Mouse (Mus musculus) heart, embryonic 12.5 days (tissue): ENCODE measurements around the gene Txndc15. TPM values are rescaled to one million over a fixed set of nuclear protein-coding genes. Genes with fewer than 3 reads are reported as not detected.
"Not testable (repeated sequence)": the region's sequence is repeated elsewhere in the genome, so short reads cannot be mapped to it uniquely, and the experiment has no call there.

Source experiments
- ATAC-seq: fragments of 200-750 bp; cut with Nextera tagmentation; 2 replicates; pipeline ENCODE4 v1.8.0; 2017; ENCODE audit warnings: moderate TSS enrichment, moderate library complexity; ENCODE audit not compliant: insufficient number of reproducible peaks, low FRiP score
- H3K27ac ChIP-seq: fragments of 300-500 bp; sonication (generic); 2 replicates; pipeline ENCODE4 v1.5.1; 2016; ENCODE audit warnings: mild to moderate bottlenecking, moderate library complexity; ENCODE audit not compliant: poor library complexity, severe bottlenecking
- H3K27me3 ChIP-seq: fragments of 300-500 bp; sonication (generic); replicated peaks from 2 replicates; pipeline ENCODE4 v1.6.1; 2016; ENCODE audit warnings: mild to moderate bottlenecking, moderate library complexity
- H3K36me3 ChIP-seq: fragments of 300-500 bp; sonication (generic); 2 replicates; pipeline ENCODE4 v1.6.1; 2016; ENCODE audit warnings: mild to moderate bottlenecking, moderate library complexity
- H3K4me1 ChIP-seq: fragments of 300-500 bp; sonication (generic); replicated peaks from 2 replicates; pipeline ENCODE4 v1.6.1; 2016; ENCODE audit warnings: mild to moderate bottlenecking
- H3K4me2 ChIP-seq: fragments of 300-500 bp; sonication (generic); 2 replicates; pipeline ENCODE4 v1.6.1; 2016; ENCODE audit warnings: mild to moderate bottlenecking, moderate library complexity
- H3K4me3 ChIP-seq: fragments of 300-500 bp; sonication (generic); 2 replicates; pipeline ENCODE4 v1.5.1; 2016; ENCODE audit warnings: mild to moderate bottlenecking
- H3K9ac ChIP-seq: fragments of 300-500 bp; sonication (generic); 2 replicates; pipeline ENCODE4 v1.6.1; 2016; ENCODE audit warnings: mild to moderate bottlenecking, moderate library complexity
- H3K9me3 ChIP-seq: fragments of 300-500 bp; sonication (generic); replicated peaks from 2 replicates; pipeline ENCODE4 v1.6.1; 2016; ENCODE audit warnings: mild to moderate bottlenecking, moderate library complexity
- WGBS: fragments of 180-500 bp; shearing (Covaris S2); methylation state at CpG from one replicate; pipeline ENCODE4 v1.1.7; 2016; 5-methylcytosine and 5-hydroxymethylcytosine counted together
- polyA plus RNA-seq: library from polyadenylated mRNA; unstranded; fragments of >200 nt; fragmentation: Nextera tagmentation; extraction: Ambion mirVana; gene quantifications from 2 replicates; pipeline ENCODE4 v1.2.1, GENCODE M21; 2016

Txndc15 gene
- polyA plus RNA-seq, 1 experiment from 2014 or later: 67.4 TPM

- 18% methylated on average over 8 of the region's 8 CpGs for WGBS
- no peaks in the 10 kb centered on the region for H3K27me3 ChIP-seq
These were observed 20.3 kb upstream of the Txndc15 start for GRCm38 (mm10) chr13:55694110-55694509.

GRCm38 (mm10) chr13:55695989-55696388 lies 18.5 kb upstream of the Txndc15 start:
- WGBS: 92% methylated on average over 1 of the region's 3 CpGs
- H3K9ac ChIP-seq, H3K27ac ChIP-seq, ATAC-seq, H3K9me3 ChIP-seq, H3K27me3 ChIP-seq, H3K4me3 ChIP-seq: not testable (repeated sequence)
- H3K36me3 ChIP-seq: peaks cover 29% of the 10 kb centered on the region
- H3K4me2 ChIP-seq: 0 out of 2 replicates have a peak overlapping the region, but pooled peaks have one; percentile 9
- peaks cover 28% of the 10 kb centered on the region for H3K4me1 ChIP-seq

More at GRCm38 (mm10) chr13:55694110-55694509, 20.3 kb upstream of the Txndc15 start:
- H3K4me3 ChIP-seq: peak overlapping the region; percentile 97
- no peaks in the 10 kb centered on the region for H3K9me3 ChIP-seq
- peaks cover 28% of the 10 kb centered on the region for H3K4me1 ChIP-seq
- H3K36me3 ChIP-seq: peaks cover 13% of the 10 kb centered on the region
- H3K9ac ChIP-seq: peak overlapping the region; percentile 100
- peak overlapping the region; percentile 92 for H3K4me2 ChIP-seq
- no peak overlapping the region; the same call in 1 of the 2 replicates for H3K27ac ChIP-seq
- no peak for ATAC-seq

DNA sequence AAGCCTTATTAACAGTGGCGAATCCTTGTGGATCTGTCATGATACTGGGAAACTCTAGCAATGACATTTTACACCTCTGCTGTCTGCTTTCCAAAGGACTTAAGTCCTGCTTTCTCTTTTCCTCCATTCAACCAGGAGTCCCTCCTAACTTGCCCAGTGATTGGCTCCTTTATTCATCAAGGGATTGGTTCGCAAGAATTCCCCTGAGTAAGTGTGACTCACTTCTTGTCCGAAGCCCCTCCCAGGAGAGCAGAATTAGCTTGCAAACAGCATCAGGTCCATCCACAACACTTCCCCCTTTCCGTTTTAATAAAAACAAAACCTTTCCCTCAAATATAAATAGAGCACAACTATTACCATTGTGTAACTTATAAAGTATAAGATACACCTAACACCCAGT lies 10.1 kb upstream of the Txndc15 start:
- WGBS: 82% methylated on average over 4 of the region's 4 CpGs
- H3K36me3 ChIP-seq: peaks cover 41% of the 10 kb centered on the region
- peaks cover 4% of the 10 kb centered on the region; the same call in 1 of the 2 replicates for H3K9me3 ChIP-seq

DNA sequence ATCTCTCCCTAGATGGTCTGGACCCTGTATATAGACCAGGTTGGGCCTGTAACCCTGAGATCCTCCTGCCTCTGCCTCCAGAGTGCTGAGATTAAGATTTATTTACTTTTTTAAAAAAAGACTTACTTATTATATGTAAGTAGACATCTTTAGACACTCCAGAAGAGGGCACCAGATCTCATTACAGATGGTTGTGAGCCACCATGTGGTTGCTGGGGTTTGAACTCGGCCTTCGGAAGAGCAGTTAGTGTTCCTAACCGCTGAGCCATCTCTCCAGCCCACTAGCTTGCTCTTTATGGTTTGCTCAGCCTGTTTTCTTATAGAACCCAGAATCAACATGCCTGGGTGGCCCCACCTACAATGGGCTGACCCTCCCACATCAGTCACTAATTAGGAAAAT lies 1.6 kb upstream of the Txndc15 start:
- no peak overlapping the region for H3K9ac ChIP-seq
- no peak overlapping the region for H3K4me2 ChIP-seq
- no peaks in the 10 kb centered on the region for H3K9me3 ChIP-seq
- H3K36me3 ChIP-seq: peaks cover 3% of the 10 kb centered on the region
- no peak overlapping the region for H3K4me3 ChIP-seq
- 93% methylated on average over 3 of the region's 3 CpGs for WGBS
- H3K4me1 ChIP-seq: peaks cover 14% of the 10 kb centered on the region
- ATAC-seq: no peak
- no peak overlapping the region for H3K27ac ChIP-seq
- H3K27me3 ChIP-seq: no peaks in the 10 kb centered on the region

More for the DNA sequence above, 10.1 kb upstream of the Txndc15 start:
- ATAC-seq: no peak
- Histone ChIP-seq H3K9ac (no peak overlapping the region), H3K27ac (no peak overlapping the region), H3K4me3 (no peak overlapping the region), H3K27me3 (no peaks in the 10 kb centered on the region), H3K4me2 (no peak overlapping the region), H3K4me1 (0 out of 2 replicates have a peak, but pooled peaks cover 5% of the 10 kb centered on the region)

- H3K9ac ChIP-seq: peak overlapping the region; percentile 93
- 5% methylated on average over 5 of the region's 5 CpGs for WGBS
- H3K4me3 ChIP-seq: peak overlapping the region; percentile 85
- peak overlapping the region; percentile 83 for H3K27ac ChIP-seq
- peaks cover 26% of the 10 kb centered on the region for H3K36me3 ChIP-seq
- no peaks in the 10 kb centered on the region; the same call in 1 of the 2 replicates for H3K9me3 ChIP-seq
- ATAC-seq: no peak
- H3K4me2 ChIP-seq: peak overlapping the region; percentile 71
- H3K4me1 ChIP-seq: peaks cover 6% of the 10 kb centered on the region
- H3K27me3 ChIP-seq: no peaks in the 10 kb centered on the region
These were observed 690 bp downstream of the Txndc15 start for GRCm38 (mm10) chr13:55715167-55715512.

DNA sequence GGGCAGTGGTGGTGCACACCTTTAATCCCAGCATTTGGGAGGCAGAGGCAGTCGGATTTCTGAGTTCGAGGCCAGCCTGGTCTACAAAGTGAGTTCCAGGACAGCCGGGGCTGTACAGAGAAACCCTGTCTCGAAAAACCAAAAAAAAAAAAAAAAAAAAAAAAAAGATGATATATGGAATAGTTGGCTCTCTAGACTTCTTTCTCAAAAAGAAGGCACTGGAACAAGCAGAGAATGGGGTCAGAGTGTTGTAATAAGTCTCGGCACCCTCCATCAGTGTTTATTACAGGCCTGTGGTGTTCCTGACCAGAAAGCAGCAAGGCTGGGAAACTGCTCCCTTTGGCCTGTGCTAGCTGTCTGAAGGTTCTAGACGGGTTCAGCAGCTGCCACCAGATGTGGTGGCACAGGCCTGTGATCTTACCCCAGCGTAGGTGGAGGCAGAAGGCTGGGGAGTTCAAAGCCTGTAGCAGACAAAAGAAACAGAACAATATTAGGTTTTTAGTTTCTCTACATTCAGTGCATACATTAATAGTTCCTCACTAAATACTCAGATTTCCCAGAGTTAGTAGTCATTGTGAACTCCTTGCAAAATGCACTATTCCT lies 1.6 kb downstream of the Txndc15 start:
- H3K9me3 ChIP-seq: no peaks in the 10 kb centered on the region; the same call in 1 of the 2 replicates
- ATAC-seq: no peak
- no peak overlapping the region for H3K27ac ChIP-seq
- peaks cover 33% of the 10 kb centered on the region for H3K36me3 ChIP-seq
- H3K27me3 ChIP-seq: no peaks in the 10 kb centered on the region
- no peak overlapping the region for H3K9ac ChIP-seq
- H3K4me3 ChIP-seq: no peak overlapping the region
- WGBS: 88% methylated on average over 7 of the region's 7 CpGs
- peak overlapping the region; percentile 71 for H3K4me2 ChIP-seq
- H3K4me1 ChIP-seq: peaks cover 6% of the 10 kb centered on the region

- Histone ChIP-seq H3K36me3 (peaks cover 64% of the 10 kb centered on the region), H3K27me3 (no peaks in the 10 kb centered on the region), H3K4me1 (no peaks in the 10 kb centered on the region), H3K27ac (no peak overlapping the region), H3K4me3 (no peak overlapping the region), H3K9me3 (no peaks in the 10 kb centered on the region; the same call in 1 of the 2 replicates), H3K9ac (no peak overlapping the region), H3K4me2 (no peak overlapping the region)
- 77% methylated on average over 8 of the region's 8 CpGs for WGBS
- ATAC-seq: no peak
These were observed 7.1 kb downstream of the Txndc15 start for GRCm38 (mm10) chr13:55721516-55721915.

DNA sequence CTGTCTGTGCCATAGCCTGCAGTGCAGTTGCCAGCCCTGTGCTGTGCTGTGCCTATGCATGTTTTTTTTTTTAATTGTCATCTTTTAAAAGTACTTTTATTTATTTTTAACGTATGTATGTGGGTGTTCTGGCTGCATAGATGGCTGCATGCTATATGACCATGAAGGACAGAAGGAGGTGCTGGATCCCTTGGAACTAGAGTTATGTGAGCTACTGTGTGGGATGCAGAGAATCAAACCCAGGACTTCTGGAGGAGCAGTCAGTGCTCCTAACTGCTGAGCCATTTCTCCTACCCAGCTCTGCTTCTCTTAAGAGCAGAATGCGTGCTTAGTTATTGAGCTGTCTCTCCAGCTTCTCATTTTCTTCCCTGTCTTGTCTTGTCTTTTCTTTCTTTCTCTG lies 7.5 kb downstream of the Txndc15 start:
- no peak overlapping the region for H3K9ac ChIP-seq
- H3K27ac ChIP-seq: no peak overlapping the region
- H3K36me3 ChIP-seq: peaks cover 64% of the 10 kb centered on the region
- H3K4me2 ChIP-seq: no peak overlapping the region
- no peak overlapping the region for H3K4me3 ChIP-seq
- 86% methylated on average over 2 of the region's 2 CpGs for WGBS
- H3K9me3 ChIP-seq: no peaks in the 10 kb centered on the region; the same call in 1 of the 2 replicates
- no peaks in the 10 kb centered on the region for H3K4me1 ChIP-seq
- ATAC-seq: no peak
- H3K27me3 ChIP-seq: no peaks in the 10 kb centered on the region

DNA sequence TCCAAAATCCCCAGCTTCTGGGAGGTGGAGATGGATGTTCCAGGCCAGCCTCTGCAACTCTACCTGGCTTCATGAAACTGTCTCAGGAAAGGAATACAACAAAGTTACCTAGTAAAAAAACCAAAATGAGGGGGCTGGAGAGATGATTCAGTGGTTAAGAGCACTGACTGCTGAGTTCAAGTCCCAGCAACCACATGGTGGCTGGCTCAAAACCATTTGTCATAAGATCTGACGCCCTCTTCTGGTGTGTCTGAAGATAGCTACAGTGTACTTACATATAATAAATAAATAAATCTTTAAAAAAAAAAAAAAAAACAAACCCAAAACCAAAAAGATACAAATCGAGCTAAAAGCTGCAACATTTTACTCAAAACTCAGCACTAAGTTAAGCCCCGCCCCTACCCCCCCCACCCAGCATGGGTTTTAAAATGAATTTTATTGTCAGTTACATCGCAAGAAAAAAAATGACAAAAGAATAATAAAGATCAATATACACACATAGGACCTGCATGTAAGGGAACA lies 12.2 kb downstream of the Txndc15 start:
- Histone ChIP-seq H3K9ac (peak overlapping the region; percentile 78), H3K4me3 (peak overlapping the region; percentile 61), H3K9me3 (no peaks in the 10 kb centered on the region), H3K27ac (peak overlapping the region; percentile 91), H3K4me1 (no peaks in the 10 kb centered on the region), H3K36me3 (peaks cover 25% of the 10 kb centered on the region), H3K27me3 (no peaks in the 10 kb centered on the region), H3K4me2 (peak overlapping the region; percentile 64)
- 5% methylated on average over 4 of the region's 4 CpGs for WGBS
- ATAC-seq: no peak

GRCm38 (mm10) chr13:55727120-55727838 lies 12.8 kb downstream of the Txndc15 start, which contains the start of gene Pcbd2:
Gene Pcbd2 (plus strand): TSS chr13:55727368.
- no peaks in the 10 kb centered on the region for H3K9me3 ChIP-seq
- H3K4me1 ChIP-seq: no peaks in the 10 kb centered on the region
- H3K27ac ChIP-seq: peak within 1 kb of the TSS; percentile 91
- peak within 1 kb of the TSS; percentile 61 for H3K4me3 ChIP-seq
- ATAC-seq: peak; percentile 91
- peak within 1 kb of the TSS; percentile 64 for H3K4me2 ChIP-seq
- H3K36me3 ChIP-seq: peaks cover 21% of the 10 kb centered on the region
- WGBS: under 1% methylated on average over 72 of the region's 73 CpGs
- no peaks in the 10 kb centered on the region for H3K27me3 ChIP-seq
- peak within 1 kb of the TSS; percentile 78 for H3K9ac ChIP-seq

GRCm38 (mm10) chr13:55727839-55728238 lies 13.4 kb downstream of the Txndc15 start:
- WGBS: 3% methylated on average over 19 of the region's 19 CpGs
- H3K4me1 ChIP-seq: no peaks in the 10 kb centered on the region
- peaks cover 21% of the 10 kb centered on the region for H3K36me3 ChIP-seq
- no peaks in the 10 kb centered on the region for H3K9me3 ChIP-seq
- peak overlapping the region; percentile 78 for H3K9ac ChIP-seq
- H3K4me2 ChIP-seq: peak overlapping the region; percentile 64
- no peaks in the 10 kb centered on the region for H3K27me3 ChIP-seq
- H3K27ac ChIP-seq: peak overlapping the region; percentile 91
- H3K4me3 ChIP-seq: peak overlapping the region; percentile 61
- peak; percentile 83 for ATAC-seq
